Mouse (Mus musculus) testis, postnatal 14 days (tissue): ENCODE measurements at regions not wholly inside any gene's neighbourhood (a gene's known extent, or its start where the extent isn't known, plus 50 kb on each side); places are given as distances from the start of the nearest gene placed in this dataset.

Experiments used
- DNase-seq: peaks from one replicate; pipeline ENCODE4 v3.0.0; 2021; ENCODE audit warnings: low spot score

GRCm38 (mm10) chr16:39650616-39651015 lies 333.5 kb upstream of the Lsamp start:
- DNase-seq = peak; percentile 4

DNA sequence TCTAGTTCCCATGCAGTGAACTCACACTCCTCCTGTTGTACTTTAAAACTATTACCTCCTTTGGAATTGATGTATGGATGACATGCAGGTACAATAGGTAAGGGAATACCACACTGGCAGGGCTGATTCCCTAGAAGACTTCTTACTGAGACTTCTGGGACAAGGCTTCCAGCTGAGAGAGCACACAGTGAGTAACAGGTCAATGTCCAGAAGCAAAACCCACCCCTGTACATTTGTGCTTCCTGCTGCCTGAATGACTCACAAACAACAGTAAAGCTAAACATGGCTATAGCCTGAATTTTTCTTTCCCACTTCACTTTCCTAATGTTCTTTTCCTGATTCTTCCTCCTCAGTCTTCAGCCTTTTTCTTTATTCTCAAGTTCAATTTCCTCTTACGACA lies 316.3 kb upstream of the Lsamp start:
- no peak for DNase-seq

- no peak for DNase-seq
Measured at GRCm38 (mm10) chr16:39672096-39672985, 311.8 kb upstream of the Lsamp start.

GRCm38 (mm10) chr16:39675775-39676174 lies 308.4 kb upstream of the Lsamp start:
- DNase-seq = no peak

- DNase-seq = no peak
Measured at GRCm38 (mm10) chr16:39678285-39678684, 305.9 kb upstream of the Lsamp start.

DNA sequence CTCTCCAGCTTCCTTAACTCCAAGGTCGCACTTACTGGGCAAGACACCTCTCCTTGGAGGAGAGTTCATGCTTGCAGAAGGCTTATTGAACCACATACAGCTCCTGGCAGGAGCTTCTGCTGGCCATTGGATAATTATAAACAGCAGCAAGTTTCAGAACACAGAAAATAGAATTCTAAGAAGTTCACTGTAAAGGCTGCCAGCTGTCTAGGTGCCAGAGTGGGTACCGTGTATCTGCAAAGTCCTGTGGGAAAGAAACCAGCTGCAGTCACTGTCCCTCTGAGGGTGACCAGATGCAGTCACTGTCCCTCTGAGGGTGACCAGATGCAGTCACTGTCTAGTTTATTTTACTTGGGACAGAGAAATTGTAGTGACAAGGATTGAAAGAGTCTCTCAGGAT lies 291.1 kb upstream of the Lsamp start:
- DNase-seq = no peak

- no peak for DNase-seq
Measured at GRCm38 (mm10) chr16:39695855-39696254, 288.3 kb upstream of the Lsamp start.

DNA sequence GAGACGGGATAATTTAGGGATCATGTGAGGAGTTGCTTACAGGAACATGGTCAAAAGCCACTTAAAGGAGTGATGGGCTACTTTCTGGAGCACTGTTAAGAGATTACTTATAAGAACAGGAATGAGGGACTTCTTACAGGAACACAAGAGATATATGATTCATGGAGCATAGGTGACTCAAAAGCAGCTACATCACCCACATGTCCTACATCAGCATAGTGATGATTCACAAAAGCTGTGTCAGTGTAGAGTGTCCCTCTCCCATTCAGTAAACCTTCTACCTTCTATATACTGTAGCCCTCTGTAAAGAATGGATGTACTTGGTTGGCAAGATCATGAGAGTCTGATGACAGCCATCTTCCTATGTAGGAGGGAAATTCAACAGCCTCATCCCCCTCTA lies 285.0 kb upstream of the Lsamp start:
- no peak for DNase-seq

- DNase-seq = no peak
Measured at GRCm38 (mm10) chr16:39706131-39706530, 278.0 kb upstream of the Lsamp start.

- no peak for DNase-seq
Measured at GRCm38 (mm10) chr16:39709387-39710039, 274.6 kb upstream of the Lsamp start.

GRCm38 (mm10) chr16:39727586-39727985 lies 256.6 kb upstream of the Lsamp start:
- DNase-seq = no peak

- no peak for DNase-seq
Measured at GRCm38 (mm10) chr16:39746041-39746736, 238.0 kb upstream of the Lsamp start.

GRCm38 (mm10) chr16:39751748-39752147 lies 232.4 kb upstream of the Lsamp start:
- no peak for DNase-seq

DNA sequence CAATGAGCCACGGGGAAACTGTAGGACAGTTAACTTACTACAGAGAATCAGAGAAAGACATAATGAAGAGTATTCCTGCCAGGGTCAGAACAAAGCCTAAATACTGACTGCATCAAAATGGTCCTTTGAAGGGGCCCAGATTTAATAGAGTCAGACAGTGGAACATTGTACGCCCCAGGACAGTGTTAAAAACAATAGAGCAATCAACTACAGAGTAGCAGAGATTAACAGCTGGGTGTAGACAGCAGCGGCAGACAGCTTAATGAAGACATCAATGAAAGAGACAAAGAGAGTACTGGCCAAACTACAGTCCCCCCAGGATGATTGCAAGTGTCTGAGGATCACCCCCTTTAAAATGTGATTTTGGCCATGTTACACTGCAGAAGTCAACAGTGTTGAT lies 183.1 kb upstream of the Lsamp start:
- DNase-seq = no peak

DNA sequence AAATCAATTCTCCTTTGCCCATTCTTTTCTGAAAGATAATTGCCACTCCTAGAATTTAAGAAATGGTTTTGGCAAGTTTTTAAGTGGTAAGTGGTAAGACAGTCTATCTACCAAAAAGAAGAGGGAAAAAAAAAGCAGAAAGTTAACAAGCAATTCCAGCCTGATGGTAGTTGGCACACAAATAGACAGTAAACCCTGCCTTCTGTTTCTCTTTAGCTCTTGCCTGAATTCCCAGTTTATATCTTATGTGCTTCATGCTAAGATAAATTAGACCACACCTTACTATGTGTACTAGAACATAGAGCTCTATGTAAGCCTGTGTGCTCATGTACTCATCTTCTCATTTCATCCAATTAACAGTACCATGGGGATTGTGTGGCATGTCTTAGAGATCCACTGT lies 164.0 kb upstream of the Lsamp start:
- DNase-seq = no peak

DNA sequence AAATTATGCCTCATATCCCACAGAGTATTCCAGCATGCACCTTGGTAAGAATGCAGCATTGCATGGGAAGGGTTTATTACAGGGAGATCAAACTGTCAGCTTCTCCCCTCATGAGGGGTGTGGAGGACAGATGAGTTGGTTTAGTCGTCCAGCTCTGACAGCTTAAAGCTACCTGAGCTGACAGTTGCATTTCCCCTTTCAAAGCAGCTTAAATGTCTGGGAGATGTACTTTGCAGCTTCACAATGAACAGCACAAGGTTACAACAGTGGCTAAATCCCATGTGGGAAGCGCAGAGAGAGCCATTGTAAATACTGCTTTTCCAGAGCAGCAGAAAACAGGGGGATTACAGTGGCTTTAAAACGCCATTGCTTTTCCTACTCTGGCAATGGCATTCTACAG lies 149.9 kb upstream of the Lsamp start:
- no peak for DNase-seq

DNA sequence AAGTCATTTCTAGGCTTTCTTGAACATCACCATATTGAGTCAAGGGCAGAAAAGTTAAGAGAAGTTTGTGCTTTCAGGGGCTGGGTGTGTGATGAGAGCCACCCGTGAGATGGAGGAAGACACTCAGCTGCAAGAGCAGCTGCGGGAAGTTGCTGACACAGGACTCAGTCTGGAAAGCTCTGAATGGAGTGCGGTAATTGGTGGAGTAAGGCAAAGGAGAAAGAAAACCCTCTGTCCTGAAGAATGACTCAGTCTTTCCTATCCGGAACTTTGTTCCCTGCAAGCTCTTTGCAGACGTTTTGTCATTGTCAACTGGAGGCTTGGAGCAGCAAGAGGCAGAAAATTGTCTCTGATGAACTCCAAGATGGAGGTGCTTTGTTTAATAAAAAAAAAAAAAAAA lies 102.6 kb upstream of the Lsamp start:
- DNase-seq = no peak

- no peak for DNase-seq
Measured at GRCm38 (mm10) chr16:39887944-39888343, 96.2 kb upstream of the Lsamp start.
